Mouse (Mus musculus) heart, postnatal 0 days (tissue): ENCODE data around the gene Rasgrp3. TPM values are rescaled to one million over a fixed set of nuclear protein-coding genes. Genes with fewer than 3 reads are reported as not detected.

Source experiments
- ATAC-seq: fragments of 200-750 bp; cut with Nextera tagmentation; 2 replicates; pipeline ENCODE4 v1.8.0; 2017; ENCODE audit warnings: low read depth, moderate number of reproducible peaks, moderate library complexity; ENCODE audit not compliant: insufficient read depth
- DNase-seq: peaks from one replicate; pipeline ENCODE4 v3.0.0-alpha.2; 2016; ENCODE audit warnings: low spot score
- H3K27ac ChIP-seq: fragments of 300-500 bp; sonication (generic); 2 replicates; pipeline ENCODE4 v1.5.1; 2014; ENCODE audit warnings: low read depth, mild to moderate bottlenecking
- H3K27me3 ChIP-seq: fragments of 300-500 bp; sonication (generic); 2 replicates; pipeline ENCODE4 v1.6.1; 2014; ENCODE audit warnings: low read length, mixed read lengths; ENCODE audit not compliant: control insufficient read depth, insufficient read depth
- H3K36me3 ChIP-seq: fragments of 300-500 bp; sonication (generic); replicated peaks from 2 replicates; pipeline ENCODE4 v1.6.1; 2014; ENCODE audit warnings: low read length, mixed read lengths; ENCODE audit not compliant: control insufficient read depth, insufficient read depth
- H3K4me1 ChIP-seq: fragments of 300-500 bp; sonication (generic); 2 replicates; pipeline ENCODE4 v1.6.1; 2014; ENCODE audit warnings: antibody characterized with exemption; ENCODE audit not compliant: control insufficient read depth, insufficient read depth
- H3K4me2 ChIP-seq: fragments of 300-500 bp; sonication (generic); 2 replicates; pipeline ENCODE4 v1.6.1; 2014; ENCODE audit warnings: low read depth, mild to moderate bottlenecking, low read length, moderate library complexity
- H3K4me3 ChIP-seq: fragments of 300-500 bp; sonication (generic); 2 replicates; pipeline ENCODE4 v1.5.1; 2014; ENCODE audit warnings: low read depth, low read length
- H3K9ac ChIP-seq: fragments of 300-500 bp; sonication (generic); replicated peaks from 2 replicates; pipeline ENCODE4 v1.6.1; 2014; ENCODE audit warnings: low read depth, low read length, mixed read lengths
- H3K9me3 ChIP-seq: fragments of 300-500 bp; sonication (generic); replicated peaks from 2 replicates; pipeline ENCODE4 v1.6.1; 2016; ENCODE audit warnings: low read length; ENCODE audit not compliant: control insufficient read depth
- CTCF ChIP-seq: IDR thresholded peaks from 2 replicates; pipeline ENCODE4 v1.5.1; 2016; ENCODE audit warnings: antibody characterized with exemption, control low read depth, low read depth
- EP300 ChIP-seq: IDR thresholded peaks from 2 replicates; pipeline ENCODE4 v1.6.1; 2016; ENCODE audit warnings: antibody characterized with exemption, low read depth
- WGBS: fragments of 180-500 bp; shearing (Covaris S2); extraction: QIAGEN DNeasy Blood & Tissue Kit; methylation state at CpG from one replicate; pipeline ENCODE4 v1.1.7; 2014; 5-methylcytosine and 5-hydroxymethylcytosine counted together
- polyA plus RNA-seq: library from polyadenylated mRNA; unstranded; fragments of >200 nt; fragmentation: Nextera tagmentation; extraction: Ambion mirVana; gene quantifications from 2 replicates; pipeline ENCODE4 v1.2.1, GENCODE M21; 2015
- total RNA-seq: library from RNA; depleted of rRNA; stranded (reverse); fragments of >200 nt; gene quantifications from 2 replicates; pipeline ENCODE4 v1.2.3, GENCODE M21; 2014; ENCODE audit warnings: low replicate concordance

Gene Rasgrp3
- total and polyA plus RNA-seq, 2 experiments from 2014 or later, result 17.2 to 23.5 TPM

- 0 out of 2 replicates have a peak, but pooled peaks cover 3% of the 10 kb centered on the region for H3K4me1 ChIP-seq
- WGBS, result 85% methylated on average over 6 of the region's 6 CpGs
- H3K9me3 ChIP-seq, result no peaks in the 10 kb centered on the region
- TF ChIP-seq CTCF (no peak), EP300 (no peak)
- peaks cover 36% of the 10 kb centered on the region for H3K36me3 ChIP-seq
- no peak for DNase-seq
- H3K27me3 ChIP-seq, result no peaks in the 10 kb centered on the region
- H3K4me2 ChIP-seq, result no peak overlapping the region
- H3K4me3 ChIP-seq, result no peak overlapping the region
- no peak overlapping the region for H3K9ac ChIP-seq
- H3K27ac ChIP-seq, result no peak overlapping the region
- no peak for ATAC-seq
Observed at GRCm38 (mm10) chr17:75539130-75539529, 103.4 kb downstream of the Rasgrp3 start.

- H3K9me3 ChIP-seq, result no peaks in the 10 kb centered on the region
- H3K4me2 ChIP-seq, result no peak overlapping the region
- H3K36me3 ChIP-seq, result peaks cover 41% of the 10 kb centered on the region
- DNase-seq (no peak), ATAC-seq (no peak)
- no peak overlapping the region for H3K9ac ChIP-seq
- no peaks in the 10 kb centered on the region for H3K27me3 ChIP-seq
- H3K4me3 ChIP-seq, result no peak overlapping the region
- TF ChIP-seq EP300 (no peak), CTCF (no peak)
- 37% methylated on average over 5 of the region's 5 CpGs for WGBS
- H3K4me1 ChIP-seq, result peaks cover 9% of the 10 kb centered on the region; the same call in 1 of the 2 replicates
- no peak overlapping the region for H3K27ac ChIP-seq
Observed at GRCm38 (mm10) chr17:75539841-75540240, 104.1 kb downstream of the Rasgrp3 start.

GRCm38 (mm10) chr17:75543434-75543833, 107.7 kb downstream of the Rasgrp3 start:
- Histone ChIP-seq H3K27ac (no peak overlapping the region), H3K9me3 (no peaks in the 10 kb centered on the region), H3K4me1 (peaks cover 9% of the 10 kb centered on the region; the same call in 1 of the 2 replicates), H3K4me2 (no peak overlapping the region), H3K9ac (no peak overlapping the region), H3K27me3 (no peaks in the 10 kb centered on the region), H3K36me3 (peaks cover 53% of the 10 kb centered on the region), H3K4me3 (no peak overlapping the region)
- WGBS, result 41% methylated on average over 7 of the region's 7 CpGs
- TF ChIP-seq EP300 (no peak), CTCF (no peak)
- no peak for DNase-seq
- no peak for ATAC-seq

- no peak for DNase-seq
- no peak overlapping the region for H3K4me3 ChIP-seq
- WGBS, result 22% methylated on average over 7 of the region's 7 CpGs
- H3K9ac ChIP-seq, result no peak overlapping the region
- peaks cover 48% of the 10 kb centered on the region for H3K36me3 ChIP-seq
- no peak overlapping the region; the same call in 1 of the 2 replicates for H3K27ac ChIP-seq
- H3K9me3 ChIP-seq, result no peaks in the 10 kb centered on the region
- peak; percentile 58 for ATAC-seq
- H3K4me2 ChIP-seq, result 0 out of 2 replicates have a peak overlapping the region, but pooled peaks have one; percentile 13
- H3K4me1 ChIP-seq, result peaks cover 9% of the 10 kb centered on the region; the same call in 1 of the 2 replicates
- H3K27me3 ChIP-seq, result no peaks in the 10 kb centered on the region
- no peak for TF ChIP-seq CTCF
- TF ChIP-seq EP300, result no peak
Observed at GRCm38 (mm10) chr17:75544262-75544661, 108.6 kb downstream of the Rasgrp3 start.

- Histone ChIP-seq H3K4me2 (peak overlapping the region; percentile 88), H3K9me3 (no peaks in the 10 kb centered on the region), H3K27me3 (no peaks in the 10 kb centered on the region), H3K9ac (peak overlapping the region; percentile 72), H3K4me3 (peak overlapping the region; percentile 73), H3K36me3 (peaks cover 22% of the 10 kb centered on the region), H3K27ac (peak overlapping the region; percentile 80), H3K4me1 (0 out of 2 replicates have a peak, but pooled peaks cover 6% of the 10 kb centered on the region)
- TF ChIP-seq CTCF (no peak), EP300 (no peak)
- no peak for DNase-seq
- 35% methylated on average over 11 of the region's 11 CpGs for WGBS
- no peak for ATAC-seq
Observed at GRCm38 (mm10) chr17:75550771-75551413, 115.2 kb downstream of the Rasgrp3 start.
